Mouse (Mus musculus) limb, embryonic 15.5 days (tissue): ENCODE measurements around the gene Cul4b. TPM values are rescaled to one million over a fixed set of nuclear protein-coding genes. Genes with fewer than 3 reads are reported as not detected.
"Not testable (repeated sequence)": the region's sequence is repeated elsewhere in the genome, so short reads cannot be mapped to it uniquely, and the experiment has no call there.

Experiments
- ATAC-seq: fragments of 200-750 bp; cut with Nextera tagmentation; 2 replicates; pipeline ENCODE4 v1.8.0; 2017; ENCODE audit warnings: low read depth, moderate TSS enrichment; ENCODE audit not compliant: insufficient number of reproducible peaks, low FRiP score, low TSS enrichment
- H3K27ac ChIP-seq: fragments of 300-500 bp; sonication (generic); 2 replicates; pipeline ENCODE4 v1.5.1; 2015; ENCODE audit warnings: moderate library complexity, mild to moderate bottlenecking, inconsistent platforms
- H3K27me3 ChIP-seq: fragments of 300-500 bp; sonication (generic); 2 replicates; pipeline ENCODE4 v1.6.1; 2015; ENCODE audit warnings: inconsistent platforms
- H3K36me3 ChIP-seq: fragments of 300-500 bp; sonication (generic); 2 replicates; pipeline ENCODE4 v1.6.1; 2015; ENCODE audit warnings: inconsistent platforms
- H3K4me1 ChIP-seq: fragments of 300-500 bp; sonication (generic); 2 replicates; pipeline ENCODE4 v1.6.1; 2015; ENCODE audit warnings: inconsistent platforms
- H3K4me2 ChIP-seq: fragments of 300-500 bp; sonication (generic); 2 replicates; pipeline ENCODE4 v1.6.1; 2015; ENCODE audit warnings: mild to moderate bottlenecking, inconsistent platforms
- H3K4me3 ChIP-seq: fragments of 300-500 bp; sonication (generic); 2 replicates; pipeline ENCODE4 v1.5.1; 2015; ENCODE audit warnings: mild to moderate bottlenecking, inconsistent platforms
- H3K9ac ChIP-seq: fragments of 300-500 bp; sonication (generic); 2 replicates; pipeline ENCODE4 v1.6.1; 2015; ENCODE audit warnings: inconsistent platforms
- H3K9me3 ChIP-seq: fragments of 300-500 bp; sonication (generic); 2 replicates; pipeline ENCODE4 v1.6.1; 2016; ENCODE audit warnings: inconsistent platforms
- WGBS: fragments of 180-500 bp; shearing (Covaris S2); methylation state at CpG from one replicate; pipeline ENCODE4 v1.1.7; 2015; 5-methylcytosine and 5-hydroxymethylcytosine counted together
- polyA plus RNA-seq: library from polyadenylated mRNA; unstranded; fragments of >200 nt; fragmentation: Nextera tagmentation; extraction: Ambion mirVana; gene quantifications from 2 replicates; pipeline ENCODE4 v1.2.1, GENCODE M21; 2015

Gene Cul4b
- polyA plus RNA-seq, 1 experiment from 2014 or later = 23.9 TPM

GRCm38 (mm10) chrX:38563941-38564541 is 12.0 kb downstream of the Cul4b start:
- Histone ChIP-seq H3K36me3 (no peaks in the 10 kb centered on the region), H3K27ac (peak overlapping the region; percentile 97), H3K9me3 (no peaks in the 10 kb centered on the region), H3K4me3 (peak overlapping the region; percentile 53), H3K4me2 (peak overlapping the region; percentile 52), H3K27me3 (no peaks in the 10 kb centered on the region), H3K9ac (0 out of 2 replicates have a peak overlapping the region, but pooled peaks have one; percentile 48), H3K4me1 (no peaks in the 10 kb centered on the region)
- WGBS = 21% methylated on average over 13 of the region's 19 CpGs
- ATAC-seq = no peak; the same call in 1 of the 2 replicates

GRCm38 (mm10) chrX:38553255-38553654 is 22.7 kb downstream of the Cul4b start:
- H3K9me3 ChIP-seq = no peaks in the 10 kb centered on the region
- no peak overlapping the region for H3K9ac ChIP-seq
- H3K4me2 ChIP-seq = no peak overlapping the region
- H3K4me1 ChIP-seq = no peaks in the 10 kb centered on the region
- no peak overlapping the region for H3K4me3 ChIP-seq
- no peak for ATAC-seq
- no peaks in the 10 kb centered on the region for H3K36me3 ChIP-seq
- H3K27me3 ChIP-seq = no peaks in the 10 kb centered on the region
- H3K27ac ChIP-seq = no peak overlapping the region

GRCm38 (mm10) chrX:38514556-38514955 is 61.4 kb downstream of the Cul4b start:
- ATAC-seq = no peak
- Histone ChIP-seq H3K4me2 (no peak overlapping the region), H3K27ac (no peak overlapping the region), H3K36me3 (no peaks in the 10 kb centered on the region), H3K27me3 (no peaks in the 10 kb centered on the region), H3K9me3 (no peaks in the 10 kb centered on the region), H3K4me3 (no peak overlapping the region), H3K4me1 (no peaks in the 10 kb centered on the region), H3K9ac (no peak overlapping the region)
- WGBS = 2% methylated on average over 7 of the region's 7 CpGs

- Histone ChIP-seq H3K9me3 (no peaks in the 10 kb centered on the region), H3K27me3 (no peaks in the 10 kb centered on the region), H3K4me3 (no peak overlapping the region), H3K9ac (no peak overlapping the region), H3K4me2 (no peak overlapping the region), H3K27ac (no peak overlapping the region), H3K36me3 (no peaks in the 10 kb centered on the region), H3K4me1 (no peaks in the 10 kb centered on the region)
- 83% methylated on average over 14 of the region's 14 CpGs for WGBS
- no peak for ATAC-seq
Measured at GRCm38 (mm10) chrX:38504846-38505245, 71.2 kb downstream of the Cul4b start.

- not testable (repeated sequence) for ATAC-seq
Measured at GRCm38 (mm10) chrX:38502182-38502581, 73.8 kb downstream of the Cul4b start.

GRCm38 (mm10) chrX:38485464-38485863 is 90.5 kb downstream of the Cul4b start:
- H3K4me1 ChIP-seq, H3K4me3 ChIP-seq, H3K27ac ChIP-seq, H3K9ac ChIP-seq, H3K27me3 ChIP-seq, H3K9me3 ChIP-seq, H3K36me3 ChIP-seq, ATAC-seq: not testable (repeated sequence)
- H3K4me2 ChIP-seq = peak overlapping the region; percentile 24
- 32% methylated on average over 20 of the region's 20 CpGs for WGBS

More at GRCm38 (mm10) chrX:38502182-38502581, 73.8 kb downstream of the Cul4b start:
- H3K27me3 ChIP-seq, H3K4me2 ChIP-seq, H3K27ac ChIP-seq, H3K4me1 ChIP-seq, H3K4me3 ChIP-seq, H3K36me3 ChIP-seq, H3K9ac ChIP-seq, H3K9me3 ChIP-seq: not testable (repeated sequence)
- WGBS = 69% methylated on average over 5 of the region's 5 CpGs

Other genes starting within 250 kb of the Cul4b start
- gene Lamp2, start 119.7 kb downstream of the Cul4b start, polyA plus RNA-seq = 153 TPM in 2 replicates
- 91.5 and 109 TPM in 2 replicates for gene Mcts1, start 24.4 kb upstream of the Cul4b start, polyA plus RNA-seq
- 31.7 and 35.0 TPM in 2 replicates for gene C1galt1c1, start 58.9 kb upstream of the Cul4b start, polyA plus RNA-seq
- not detected in 2 replicates for gene 6030498E09Rik, start 196.5 kb upstream of the Cul4b start, polyA plus RNA-seq